Mouse (Mus musculus) CH12.LX (cell line): ENCODE measurements at regions not wholly inside any gene's neighbourhood (a gene's known extent, or its start where the extent isn't known, plus 50 kb on each side); places are given as distances from the start of the nearest gene placed in this dataset.

Experiments used
- CTCF ChIP-seq, 2 experiments: IDR thresholded peaks in 1 of 2; conservative IDR thresholded peaks in 1 of 2; 2 replicates each; pipeline ENCODE4 v1.5.1; 2011 to 2012; ENCODE audit warnings: low read depth in 2 of 2, low read length in 2 of 2, improper control_type of control experiment in 1 of 2, inconsistent platforms in 1 of 2, mild to moderate bottlenecking in 1 of 2, moderate library complexity in 1 of 2
- EP300 ChIP-seq: IDR thresholded peaks from 2 replicates; pipeline ENCODE4 v1.6.1; 2011; ENCODE audit warnings: low read length, improper control_type of control experiment
- ETS1 ChIP-seq: conservative IDR thresholded peaks from 2 replicates; pipeline ENCODE4 v1.6.1; 2012; ENCODE audit warnings: low read depth, mild to moderate bottlenecking, inconsistent platforms, low read length, improper control_type of control experiment, moderate library complexity
- HCFC1 ChIP-seq: IDR thresholded peaks from 2 replicates; pipeline ENCODE4 v1.6.1; 2012; ENCODE audit warnings: low read depth, mild to moderate bottlenecking, inconsistent platforms, low read length, improper control_type of control experiment
- JUN ChIP-seq: IDR thresholded peaks from 2 replicates; pipeline ENCODE4 v1.6.1; 2011; ENCODE audit warnings: low read depth, mild to moderate bottlenecking, low read length, improper control_type of control experiment, moderate library complexity; ENCODE audit not compliant: insufficient read depth
- MAX ChIP-seq: IDR thresholded peaks from 2 replicates; pipeline ENCODE4 v1.6.1; 2011; ENCODE audit warnings: low read length, improper control_type of control experiment
- POLR2A ChIP-seq: IDR thresholded peaks from 2 replicates; pipeline ENCODE4 v1.6.1; 2011; ENCODE audit warnings: low read depth, mild to moderate bottlenecking, improper control_type of control experiment, low read length
- TCF12 ChIP-seq: IDR thresholded peaks from 2 replicates; pipeline ENCODE4 v1.6.1; 2014; ENCODE audit warnings: low read depth, mild to moderate bottlenecking, inconsistent platforms, low read length, improper control_type of control experiment
- USF2 ChIP-seq: conservative IDR thresholded peaks from 2 replicates; pipeline ENCODE4 v1.6.1; 2011; ENCODE audit warnings: low read depth, low read length, improper control_type of control experiment
- ZC3H11A ChIP-seq: IDR thresholded peaks from 2 replicates; pipeline ENCODE4 v1.6.1; 2012; ENCODE audit warnings: low read depth, mild to moderate bottlenecking, inconsistent platforms, low read length, improper control_type of control experiment
- ZKSCAN1 ChIP-seq: IDR thresholded peaks from 2 replicates; pipeline ENCODE4 v1.6.1; 2012; ENCODE audit warnings: low read depth, inconsistent platforms, low read length, improper control_type of control experiment, borderline replicate concordance
- ZMIZ1 ChIP-seq: IDR thresholded peaks from 2 replicates; pipeline ENCODE4 v1.6.1; 2012; ENCODE audit warnings: low read depth, mild to moderate bottlenecking, inconsistent platforms, low read length, improper control_type of control experiment

- TF ChIP-seq ZMIZ1 (no peak), CTCF (conservative IDR thresholded peaks at IDR 0.05 in 1 of 2, IDR thresholded peaks at IDR 0.05 in 1 of 2; ENCODE audit: low read depth in 2 of 2, low read length in 2 of 2) (no peak), EP300 (no peak), POLR2A (no peak), ETS1 (no peak), ZKSCAN1 (no peak), ZC3H11A (no peak), MAX (no peak), JUN (no peak), USF2 (no peak), TCF12 (no peak), HCFC1 (no peak)
Measured at GRCm38 (mm10) chr3:52176108-52176507, 71.2 kb upstream of the Maml3 start.
